Mouse (Mus musculus) embryo, embryonic 10.5 days (tissue): ENCODE measurements around the gene Bola3.

Experiments
- DNase-seq: peaks from one replicate; pipeline ENCODE4 v3.0.0-alpha.2; 2015; ENCODE audit warnings: low spot score

The Bola3 gene

GRCm38 (mm10) chr6:83395544-83396229, 46.7 kb downstream of the Bola3 start:
- DNase-seq = no peak

DNA sequence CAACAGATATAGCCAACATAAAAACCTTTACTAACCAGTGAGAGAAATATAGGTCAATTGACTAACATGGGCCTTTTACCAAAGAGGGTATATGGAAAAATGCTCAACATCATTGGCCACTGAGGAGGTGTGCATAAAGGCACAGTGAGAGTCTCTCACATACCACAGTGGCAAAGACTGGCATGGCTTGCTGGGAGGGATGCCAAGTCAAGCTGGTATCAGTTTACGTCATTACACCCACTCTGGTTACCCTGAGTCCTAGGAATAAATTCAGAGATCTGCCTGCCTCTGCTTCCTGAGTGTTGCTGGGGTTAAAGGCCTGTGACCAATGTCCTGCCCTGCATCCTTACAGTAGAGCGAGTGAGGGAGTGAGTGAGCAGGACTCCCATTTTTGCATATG, 47.8 kb downstream of the Bola3 start:
- DNase-seq = no peak

DNA sequence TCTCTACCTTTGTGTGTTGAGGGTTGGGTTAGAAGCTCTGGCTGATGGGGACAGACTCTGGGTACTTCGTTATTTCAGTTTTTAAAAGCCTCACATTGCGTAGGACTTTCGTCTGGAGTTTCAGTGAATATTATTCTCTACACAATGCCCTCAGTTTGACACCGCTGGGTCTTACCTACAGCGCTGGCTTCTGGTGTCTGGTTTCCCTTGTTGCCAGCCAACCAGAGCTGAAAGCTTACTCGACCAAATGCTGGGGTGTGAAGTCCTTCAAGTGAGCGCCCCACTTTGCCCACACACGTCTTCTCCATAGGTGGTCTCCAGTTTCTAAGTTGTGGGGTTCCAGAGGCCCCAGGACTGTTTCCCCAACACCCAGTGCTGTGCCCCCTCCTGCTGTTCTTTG, 48.8 kb downstream of the Bola3 start:
- DNase-seq = no peak

DNA sequence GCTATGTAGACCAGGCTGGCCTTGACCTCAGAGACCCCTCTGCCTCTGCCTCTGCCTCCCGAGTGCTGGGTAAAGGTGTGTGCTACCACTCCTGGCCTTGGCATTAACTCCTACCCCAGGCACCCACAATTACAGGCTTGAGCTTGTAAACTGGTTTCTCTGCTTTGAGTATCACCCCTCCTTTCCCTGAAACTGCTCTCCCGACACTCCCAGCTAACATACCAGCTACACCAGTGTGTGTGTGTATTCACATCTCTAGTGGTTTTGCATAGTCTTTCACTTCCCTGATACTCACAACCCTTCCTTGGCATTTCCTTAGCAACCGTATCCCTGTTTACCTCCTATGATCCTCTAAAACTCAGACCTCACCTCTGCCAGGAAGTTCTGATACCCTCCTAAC, 50.8 kb downstream of the Bola3 start:
- no peak for DNase-seq

- no peak for DNase-seq
These were observed 54.5 kb downstream of the Bola3 start for GRCm38 (mm10) chr6:83403481-83403880.

DNA sequence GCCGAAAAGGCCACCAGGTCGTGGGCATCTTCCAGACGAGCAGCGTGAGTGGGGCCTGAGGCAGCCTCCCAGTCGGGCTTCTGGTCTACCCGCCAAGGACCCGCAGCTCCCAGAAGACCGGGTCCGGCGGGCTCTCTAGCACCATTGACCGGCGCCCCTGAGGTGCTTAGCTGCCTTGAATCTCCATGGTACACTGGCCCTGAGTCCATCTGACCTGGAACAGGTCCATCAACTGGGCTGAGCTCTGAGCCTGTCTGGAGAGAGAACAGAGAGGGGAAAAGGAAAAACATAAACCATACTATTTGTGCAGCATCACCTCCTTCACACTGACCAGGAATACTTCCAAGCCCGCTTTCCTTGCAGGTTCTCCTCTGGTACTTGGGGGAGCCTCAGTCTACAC, 55.6 kb downstream of the Bola3 start:
- no peak for DNase-seq

- no peak for DNase-seq
These were observed 56.6 kb downstream of the Bola3 start for GRCm38 (mm10) chr6:83405511-83406064.

- DNase-seq = no peak
These were observed 59.6 kb downstream of the Bola3 start for GRCm38 (mm10) chr6:83408510-83408909.
